Mouse (Mus musculus): ENCODE data around the gene Samd4b.

Gene Samd4b

GRCm38 (mm10) chr7:28447101-28447830 lies 150.7 kb downstream of the Samd4b start:
- TF ChIP-seq CTCF (conservative IDR thresholded peaks at IDR 0.05; ENCODE audit: low read length) = no peak
- TF ChIP-seq POU5F1 (IDR thresholded peaks at IDR 0.05; ENCODE audit: borderline replicate concordance, low read length) = no peak
- TF ChIP-seq NANOG (IDR thresholded peaks at IDR 0.05; ENCODE audit: borderline replicate concordance, low read length) = no peak
- no peaks in the 10 kb centered on the region for H3K9me3 ChIP-seq (ENCODE audit: low read length)
- H3K36me3 ChIP-seq (ENCODE audit: insufficient read depth, low read length) = no peaks in the 10 kb centered on the region
- peaks cover 48% of the 10 kb centered on the region for H3K4me1 ChIP-seq (replicated peaks; ENCODE audit: low read depth, low read length)
- peak overlapping the region; percentile 65 for H3K4me3 ChIP-seq (replicated peaks; ENCODE audit: low read length)
- no peaks in the 10 kb centered on the region; the same call in 1 of the 2 replicates for H3K27me3 ChIP-seq (ENCODE audit: insufficient read depth, low read length)

- Histone ChIP-seq H3K4me1 (replicated peaks; ENCODE audit: low read depth, low read length) (peaks cover 54% of the 10 kb centered on the region), H3K36me3 (ENCODE audit: insufficient read depth, low read length) (no peaks in the 10 kb centered on the region), H3K27me3 (ENCODE audit: insufficient read depth, low read length) (no peaks in the 10 kb centered on the region; the same call in 1 of the 2 replicates), H3K9me3 (ENCODE audit: low read length) (no peaks in the 10 kb centered on the region), H3K4me3 (replicated peaks; ENCODE audit: low read length) (peak overlapping the region; percentile 65)
- TF ChIP-seq POU5F1 (IDR thresholded peaks at IDR 0.05; ENCODE audit: borderline replicate concordance, low read length) (no peak), CTCF (conservative IDR thresholded peaks at IDR 0.05; ENCODE audit: low read length) (peak; percentile 93), NANOG (IDR thresholded peaks at IDR 0.05; ENCODE audit: borderline replicate concordance, low read length) (no peak)
These were observed 151.5 kb downstream of the Samd4b start for GRCm38 (mm10) chr7:28446446-28446845.

- Histone ChIP-seq H3K36me3 (ENCODE audit: insufficient read depth, low read length) (no peaks in the 10 kb centered on the region), H3K9me3 (ENCODE audit: low read length) (no peaks in the 10 kb centered on the region), H3K4me3 (replicated peaks; ENCODE audit: low read length) (no peak overlapping the region), H3K4me1 (replicated peaks; ENCODE audit: low read depth, low read length) (peaks cover 56% of the 10 kb centered on the region), H3K27me3 (ENCODE audit: insufficient read depth, low read length) (no peaks in the 10 kb centered on the region; the same call in 1 of the 2 replicates)
- TF ChIP-seq NANOG (IDR thresholded peaks at IDR 0.05; ENCODE audit: borderline replicate concordance, low read length) = no peak
These were observed 153.5 kb downstream of the Samd4b start for GRCm38 (mm10) chr7:28444344-28444974.

GRCm38 (mm10) chr7:28442688-28443087 lies 155.3 kb downstream of the Samd4b start:
- TF ChIP-seq POU5F1 (IDR thresholded peaks at IDR 0.05; ENCODE audit: borderline replicate concordance, low read length) = no peak
- TF ChIP-seq NANOG (IDR thresholded peaks at IDR 0.05; ENCODE audit: borderline replicate concordance, low read length) = no peak
- no peak for TF ChIP-seq CTCF (conservative IDR thresholded peaks at IDR 0.05; ENCODE audit: low read length)
- H3K4me1 ChIP-seq (replicated peaks; ENCODE audit: low read depth, low read length) = peaks cover 46% of the 10 kb centered on the region

GRCm38 (mm10) chr7:28441776-28442485 lies 156.0 kb downstream of the Samd4b start:
- H3K4me1 ChIP-seq (replicated peaks; ENCODE audit: low read depth, low read length) = peaks cover 46% of the 10 kb centered on the region
- no peak overlapping the region for H3K4me3 ChIP-seq (replicated peaks; ENCODE audit: low read length)
- no peaks in the 10 kb centered on the region for H3K36me3 ChIP-seq (ENCODE audit: insufficient read depth, low read length)
- TF ChIP-seq POU5F1 (IDR thresholded peaks at IDR 0.05; ENCODE audit: borderline replicate concordance, low read length) = no peak
- TF ChIP-seq CTCF (conservative IDR thresholded peaks at IDR 0.05; ENCODE audit: low read length) = no peak
- no peak for TF ChIP-seq NANOG (IDR thresholded peaks at IDR 0.05; ENCODE audit: borderline replicate concordance, low read length)
- no peaks in the 10 kb centered on the region; the same call in 1 of the 2 replicates for H3K27me3 ChIP-seq (ENCODE audit: insufficient read depth, low read length)
- H3K9me3 ChIP-seq (ENCODE audit: low read length) = no peaks in the 10 kb centered on the region

More at GRCm38 (mm10) chr7:28442688-28443087, 155.3 kb downstream of the Samd4b start:
- Histone ChIP-seq H3K4me3 (replicated peaks; ENCODE audit: low read length) (no peak overlapping the region), H3K36me3 (ENCODE audit: insufficient read depth, low read length) (no peaks in the 10 kb centered on the region), H3K9me3 (ENCODE audit: low read length) (no peaks in the 10 kb centered on the region), H3K27me3 (ENCODE audit: insufficient read depth, low read length) (no peaks in the 10 kb centered on the region; the same call in 1 of the 2 replicates)

- no peaks in the 10 kb centered on the region; the same call in 1 of the 2 replicates for H3K27me3 ChIP-seq (ENCODE audit: insufficient read depth, low read length)
- H3K4me1 ChIP-seq (replicated peaks; ENCODE audit: low read depth, low read length) = peaks cover 36% of the 10 kb centered on the region
These were observed 157.2 kb downstream of the Samd4b start for GRCm38 (mm10) chr7:28440739-28441138.

GRCm38 (mm10) chr7:28438771-28439170 lies 159.2 kb downstream of the Samd4b start:
- TF ChIP-seq POU5F1 (IDR thresholded peaks at IDR 0.05; ENCODE audit: borderline replicate concordance, low read length) (no peak), CTCF (conservative IDR thresholded peaks at IDR 0.05; ENCODE audit: low read length) (no peak), NANOG (IDR thresholded peaks at IDR 0.05; ENCODE audit: borderline replicate concordance, low read length) (no peak)
- H3K27me3 ChIP-seq (ENCODE audit: insufficient read depth, low read length) = no peaks in the 10 kb centered on the region
- H3K36me3 ChIP-seq (ENCODE audit: insufficient read depth, low read length) = peaks cover 4% of the 10 kb centered on the region
- H3K4me1 ChIP-seq (replicated peaks; ENCODE audit: low read depth, low read length) = peaks cover 49% of the 10 kb centered on the region
- no peaks in the 10 kb centered on the region for H3K9me3 ChIP-seq (ENCODE audit: low read length)
- H3K4me3 ChIP-seq (replicated peaks; ENCODE audit: low read length) = no peak overlapping the region

More at GRCm38 (mm10) chr7:28440739-28441138, 157.2 kb downstream of the Samd4b start:
- TF ChIP-seq CTCF (conservative IDR thresholded peaks at IDR 0.05; ENCODE audit: low read length) (0 out of 2 replicates have a peak, but pooled peaks have one; percentile 9), NANOG (IDR thresholded peaks at IDR 0.05; ENCODE audit: borderline replicate concordance, low read length) (no peak), POU5F1 (IDR thresholded peaks at IDR 0.05; ENCODE audit: borderline replicate concordance, low read length) (no peak)
- Histone ChIP-seq H3K9me3 (ENCODE audit: low read length) (no peaks in the 10 kb centered on the region), H3K36me3 (ENCODE audit: insufficient read depth, low read length) (no peaks in the 10 kb centered on the region), H3K4me3 (replicated peaks; ENCODE audit: low read length) (peak overlapping the region; percentile 29; the same call in 1 of the 2 replicates)

GRCm38 (mm10) chr7:28437964-28438363 lies 160.0 kb downstream of the Samd4b start:
- TF ChIP-seq POU5F1 (IDR thresholded peaks at IDR 0.05; ENCODE audit: borderline replicate concordance, low read length) (no peak), CTCF (conservative IDR thresholded peaks at IDR 0.05; ENCODE audit: low read length) (no peak), NANOG (IDR thresholded peaks at IDR 0.05; ENCODE audit: borderline replicate concordance, low read length) (no peak)
- Histone ChIP-seq H3K36me3 (ENCODE audit: insufficient read depth, low read length) (peaks cover 12% of the 10 kb centered on the region), H3K27me3 (ENCODE audit: insufficient read depth, low read length) (no peaks in the 10 kb centered on the region), H3K4me3 (replicated peaks; ENCODE audit: low read length) (peak overlapping the region; percentile 85; the same call in 1 of the 2 replicates), H3K4me1 (replicated peaks; ENCODE audit: low read depth, low read length) (peaks cover 57% of the 10 kb centered on the region), H3K9me3 (ENCODE audit: low read length) (no peaks in the 10 kb centered on the region)

All from E14TG2a.4 (cell line).